ENCODE assay signal across 7 mouse cellular contexts in the genomic region with DNA sequence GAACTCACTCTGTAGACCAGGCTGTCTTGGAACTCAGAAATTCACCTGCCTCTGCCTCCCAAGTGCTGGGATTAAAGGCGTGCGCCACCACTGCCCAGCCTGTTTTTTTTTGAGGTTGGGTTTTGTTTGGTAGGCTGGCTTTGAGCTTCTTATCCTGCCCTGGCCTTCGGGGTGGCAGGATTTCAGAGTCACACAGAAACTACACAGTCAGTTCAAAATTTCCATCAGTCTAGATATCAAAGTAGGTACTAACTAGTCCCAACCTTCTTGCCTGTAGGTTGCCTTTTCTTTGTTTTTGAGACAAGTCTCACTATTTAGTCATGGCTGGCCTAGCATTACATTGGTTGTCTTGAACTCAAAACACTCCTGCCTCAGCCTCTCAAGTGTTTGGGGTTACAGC. TPM values are rescaled to one million over a fixed set of nuclear protein-coding genes. Genes with fewer than 3 reads are reported as not detected.
DNase-seq lines count a peak whose midpoint lies in the region; ATAC-seq lines count a peak whose summit lies in the region.

No protein-coding gene starts in this region.

- H3K27me3 ChIP-seq in megakaryocyte, embryonic 14.5 days (replicated peaks): no peaks in the 10 kb centered on the region
- H3K27me3 ChIP-seq in embryonic facial prominence, embryonic 13.5 days: no peaks in the 10 kb centered on the region
- H3K27me3 ChIP-seq in limb, embryonic 13.5 days: no peaks in the 10 kb centered on the region
- H3K27me3 ChIP-seq in stomach, embryonic 16.5 days (ENCODE audit: control insufficient read depth, insufficient read depth, low read length): no peaks in the 10 kb centered on the region

- H3K27ac ChIP-seq in embryonic facial prominence, embryonic 13.5 days: no peak overlapping the region
- no peak overlapping the region for H3K27ac ChIP-seq in limb, embryonic 13.5 days
- no peak overlapping the region for H3K27ac ChIP-seq in stomach, embryonic 16.5 days (ENCODE audit: low read length)

- no peak for DNase-seq in layer of hippocampus, adult 9-11 months
- no peak for DNase-seq in right cerebral cortex, postnatal 4 days

- peak overlapping the region; percentile 86 for H3K4me3 ChIP-seq in megakaryocyte, embryonic 14.5 days (replicated peaks)
- H3K4me3 ChIP-seq in embryonic facial prominence, embryonic 13.5 days: peak overlapping the region; percentile 85
- H3K4me3 ChIP-seq in limb, embryonic 13.5 days: peak overlapping the region; percentile 86
- peak overlapping the region; percentile 87 for H3K4me3 ChIP-seq in stomach, embryonic 16.5 days (replicated peaks; ENCODE audit: low read length)

- peaks cover 56% of the 10 kb centered on the region for H3K4me1 ChIP-seq in megakaryocyte, embryonic 14.5 days
- H3K4me1 ChIP-seq in embryonic facial prominence, embryonic 13.5 days: peaks cover 16% of the 10 kb centered on the region
- H3K4me1 ChIP-seq in limb, embryonic 13.5 days: peaks cover 10% of the 10 kb centered on the region; the same call in 1 of the 2 replicates
- peaks cover 9% of the 10 kb centered on the region for H3K4me1 ChIP-seq in stomach, embryonic 16.5 days (ENCODE audit: control insufficient read depth, insufficient read depth, low read length)

- WGBS in embryonic facial prominence, embryonic 13.5 days: 66% methylated on average over 3 of the region's 3 CpGs
- 69% methylated on average over 3 of the region's 3 CpGs for WGBS in limb, embryonic 13.5 days
- WGBS in stomach, embryonic 16.5 days: 48% methylated on average over 3 of the region's 3 CpGs

- H3K36me3 ChIP-seq in megakaryocyte, embryonic 14.5 days (replicated peaks; ENCODE audit: low read length): peaks cover 1% of the 10 kb centered on the region
- H3K36me3 ChIP-seq in embryonic facial prominence, embryonic 13.5 days: peaks cover 2% of the 10 kb centered on the region; the same call in 1 of the 2 replicates
- H3K36me3 ChIP-seq in limb, embryonic 13.5 days: 0 out of 2 replicates have a peak, but pooled peaks cover under 1% of the 10 kb centered on the region
- no peaks in the 10 kb centered on the region for H3K36me3 ChIP-seq in stomach, embryonic 16.5 days (ENCODE audit: control insufficient read depth, insufficient read depth, low read length)

- ATAC-seq in megakaryocyte, adult 5-6 weeks (ENCODE audit: poor library complexity, severe bottlenecking): no peak
- no peak for ATAC-seq in embryonic facial prominence, embryonic 13.5 days (ENCODE audit: insufficient number of reproducible peaks, insufficient read depth, low FRiP score, low TSS enrichment, low read depth)
- no peak for ATAC-seq in limb, embryonic 13.5 days (ENCODE audit: low FRiP score, low read depth)
- no peak for ATAC-seq in stomach, embryonic 16.5 days (ENCODE audit: insufficient read depth, low FRiP score)

- no peaks in the 10 kb centered on the region for H3K9me3 ChIP-seq in megakaryocyte, embryonic 14.5 days
- H3K9me3 ChIP-seq in embryonic facial prominence, embryonic 13.5 days: peaks cover 3% of the 10 kb centered on the region; the same call in 1 of the 2 replicates
- H3K9me3 ChIP-seq in limb, embryonic 13.5 days: peaks cover 3% of the 10 kb centered on the region; the same call in 1 of the 2 replicates
- no peaks in the 10 kb centered on the region for H3K9me3 ChIP-seq in stomach, embryonic 16.5 days (replicated peaks; ENCODE audit: control insufficient read depth, low read length)

- H3K9ac ChIP-seq in embryonic facial prominence, embryonic 13.5 days: no peak overlapping the region
- H3K9ac ChIP-seq in limb, embryonic 13.5 days: no peak overlapping the region
- H3K9ac ChIP-seq in stomach, embryonic 16.5 days (ENCODE audit: low read length): peak overlapping the region; percentile 30; the same call in 1 of the 2 replicates

- peak overlapping the region; percentile 70 for H3K4me2 ChIP-seq in embryonic facial prominence, embryonic 13.5 days
- H3K4me2 ChIP-seq in limb, embryonic 13.5 days (replicated peaks): peak overlapping the region; percentile 76
- H3K4me2 ChIP-seq in stomach, embryonic 16.5 days (ENCODE audit: low read depth, low read length): peak overlapping the region; percentile 87

RNA-seq across cellular contexts. Expression of a gene that starts 5.9 kb away (rescaled TPM):
- polyA plus RNA-seq in megakaryocyte, embryonic 14.5 days (2012; ENCODE audit: insufficient read depth, low replicate concordance): 5.8 and 13.3 TPM in 2 replicates
- 36.0 and 39.1 TPM in 2 replicates for total RNA-seq in megakaryocyte, adult 5-6 weeks (2015)
- 29.4 and 31.9 TPM in 2 replicates for total RNA-seq in megakaryocyte, adult 5-6 weeks (2017)
- polyA plus RNA-seq in embryonic facial prominence, embryonic 13.5 days (2015; fragmentation: Nextera tagmentation; extraction: Ambion mirVana): 38.9 and 39.9 TPM in 2 replicates
- 37.2 and 41.6 TPM in 2 replicates for polyA plus RNA-seq in limb, embryonic 13.5 days (2015; fragmentation: Nextera tagmentation; extraction: Ambion mirVana)
- polyA plus RNA-seq in stomach, embryonic 16.5 days (2015; fragmentation: Nextera tagmentation; extraction: Ambion mirVana): 38.9 and 40.0 TPM in 2 replicates

RNA-seq across cellular contexts. Expression of a gene that starts 45.5 kb away (rescaled TPM):
- 0.40 and 1.3 TPM in 2 replicates for polyA plus RNA-seq in megakaryocyte, embryonic 14.5 days (2012; ENCODE audit: insufficient read depth, low replicate concordance)
- total RNA-seq in megakaryocyte, adult 5-6 weeks (2015): 32.6 and 36.5 TPM in 2 replicates
- total RNA-seq in megakaryocyte, adult 5-6 weeks (2017): 50.0 and 51.3 TPM in 2 replicates
- 2.1 and 3.5 TPM in 2 replicates for polyA plus RNA-seq in embryonic facial prominence, embryonic 13.5 days (2015; fragmentation: Nextera tagmentation; extraction: Ambion mirVana)
- polyA plus RNA-seq in limb, embryonic 13.5 days (2015; fragmentation: Nextera tagmentation; extraction: Ambion mirVana): 2.9 and 3.1 TPM in 2 replicates
- polyA plus RNA-seq in stomach, embryonic 16.5 days (2015; fragmentation: Nextera tagmentation; extraction: Ambion mirVana): 7.1 and 9.5 TPM in 2 replicates

RNA-seq across cellular contexts. Expression of a gene that starts 46.2 kb away (rescaled TPM):
- polyA plus RNA-seq in megakaryocyte, embryonic 14.5 days (2012; ENCODE audit: insufficient read depth, low replicate concordance): 0.62 and 3.0 TPM in 2 replicates
- total RNA-seq in megakaryocyte, adult 5-6 weeks (2015): 25.0 and 26.3 TPM in 2 replicates
- 48.2 and 63.1 TPM in 2 replicates for total RNA-seq in megakaryocyte, adult 5-6 weeks (2017)
- 3.3 and 5.1 TPM in 2 replicates for polyA plus RNA-seq in embryonic facial prominence, embryonic 13.5 days (2015; fragmentation: Nextera tagmentation; extraction: Ambion mirVana)
- 4.5 and 4.8 TPM in 2 replicates for polyA plus RNA-seq in limb, embryonic 13.5 days (2015; fragmentation: Nextera tagmentation; extraction: Ambion mirVana)
- 10.7 and 10.9 TPM in 2 replicates for polyA plus RNA-seq in stomach, embryonic 16.5 days (2015; fragmentation: Nextera tagmentation; extraction: Ambion mirVana)

RNA-seq across cellular contexts. Expression of a gene that starts 56.5 kb away (rescaled TPM):
- 0.61 and 0.82 TPM in 2 replicates for polyA plus RNA-seq in megakaryocyte, embryonic 14.5 days (2012; ENCODE audit: insufficient read depth, low replicate concordance)
- total RNA-seq in megakaryocyte, adult 5-6 weeks (2015): 5.5 and 6.9 TPM in 2 replicates
- 11.7 and 12.0 TPM in 2 replicates for total RNA-seq in megakaryocyte, adult 5-6 weeks (2017)
- 14.0 and 14.9 TPM in 2 replicates for polyA plus RNA-seq in embryonic facial prominence, embryonic 13.5 days (2015; fragmentation: Nextera tagmentation; extraction: Ambion mirVana)
- 11.1 and 11.4 TPM in 2 replicates for polyA plus RNA-seq in limb, embryonic 13.5 days (2015; fragmentation: Nextera tagmentation; extraction: Ambion mirVana)
- 7.1 and 8.0 TPM in 2 replicates for polyA plus RNA-seq in stomach, embryonic 16.5 days (2015; fragmentation: Nextera tagmentation; extraction: Ambion mirVana)
